Mouse (Mus musculus) liver, embryonic 12.5 days (tissue): Measurements from ENCODE around the gene Shh. TPM values are rescaled to one million over a fixed set of nuclear protein-coding genes. Genes with fewer than 3 reads are reported as not detected.

Source experiments
- ATAC-seq: fragments of 200-750 bp; cut with Nextera tagmentation; 2 replicates; pipeline ENCODE4 v1.8.0; 2017; ENCODE audit warnings: moderate number of reproducible peaks, mild to moderate bottlenecking, moderate library complexity
- H3K27ac ChIP-seq: fragments of 300-500 bp; sonication (generic); 2 replicates; pipeline ENCODE4 v1.5.1; 2016; ENCODE audit warnings: mild to moderate bottlenecking
- H3K27me3 ChIP-seq: fragments of 300-500 bp; sonication (generic); replicated peaks from 2 replicates; pipeline ENCODE4 v1.6.1; 2016; ENCODE audit warnings: mild to moderate bottlenecking, moderate library complexity
- H3K36me3 ChIP-seq: fragments of 300-500 bp; sonication (generic); 2 replicates; pipeline ENCODE4 v1.6.1; 2016; ENCODE audit warnings: mild to moderate bottlenecking, moderate library complexity
- H3K4me1 ChIP-seq: fragments of 300-500 bp; sonication (generic); 2 replicates; pipeline ENCODE4 v1.6.1; 2016
- H3K4me2 ChIP-seq: fragments of 300-500 bp; sonication (generic); 2 replicates; pipeline ENCODE4 v1.6.1; 2016; ENCODE audit warnings: mild to moderate bottlenecking, moderate library complexity
- H3K4me3 ChIP-seq: fragments of 300-500 bp; sonication (generic); 2 replicates; pipeline ENCODE4 v1.5.1; 2016; ENCODE audit warnings: mild to moderate bottlenecking, moderate library complexity
- H3K9ac ChIP-seq: fragments of 300-500 bp; sonication (generic); 2 replicates; pipeline ENCODE4 v1.6.1; 2016; ENCODE audit warnings: mild to moderate bottlenecking, moderate library complexity
- H3K9me3 ChIP-seq: fragments of 300-500 bp; sonication (generic); replicated peaks from 2 replicates; pipeline ENCODE4 v1.6.1; 2016; ENCODE audit warnings: mild to moderate bottlenecking, moderate library complexity
- WGBS: fragments of 180-500 bp; shearing (Covaris S2); methylation state at CpG from one replicate; pipeline ENCODE4 v1.1.7; 2016; ENCODE audit not compliant: insufficient replicate concordance; 5-methylcytosine and 5-hydroxymethylcytosine counted together
- polyA plus RNA-seq: library from polyadenylated mRNA; unstranded; fragments of >200 nt; fragmentation: Nextera tagmentation; extraction: Ambion mirVana; gene quantifications from 2 replicates; pipeline ENCODE4 v1.2.1, GENCODE M21; 2016

Gene Shh
- polyA plus RNA-seq, 1 experiment from 2014 or later, result not detected

DNA sequence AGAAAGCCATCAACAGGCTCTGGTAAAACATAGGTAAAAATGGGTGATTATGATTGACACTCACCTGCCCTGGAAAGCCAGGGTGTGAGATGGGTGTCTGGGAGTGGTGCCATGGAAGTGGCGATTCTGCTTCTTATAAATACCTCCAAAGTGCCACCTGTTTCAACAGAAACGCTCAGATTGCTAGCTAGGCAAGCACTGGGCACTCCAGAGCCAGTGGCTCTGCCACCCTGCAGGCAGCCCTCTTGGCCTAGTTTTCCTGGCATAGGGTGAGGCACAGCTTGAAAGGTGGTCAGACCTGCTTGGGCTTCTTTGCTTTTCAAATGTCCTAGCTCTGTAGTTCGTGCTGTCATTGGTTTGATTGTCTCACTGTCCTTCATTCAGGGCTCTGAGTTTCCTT is 53.0 kb downstream of the Shh start:
- Histone ChIP-seq H3K36me3 (peaks cover 97% of the 10 kb centered on the region), H3K27me3 (no peaks in the 10 kb centered on the region), H3K9ac (no peak overlapping the region), H3K4me1 (0 out of 2 replicates have a peak, but pooled peaks cover 3% of the 10 kb centered on the region), H3K27ac (no peak overlapping the region), H3K9me3 (no peaks in the 10 kb centered on the region), H3K4me2 (no peak overlapping the region), H3K4me3 (no peak overlapping the region)
- ATAC-seq, result no peak
- WGBS, result 78% methylated on average over 3 of the region's 3 CpGs

DNA sequence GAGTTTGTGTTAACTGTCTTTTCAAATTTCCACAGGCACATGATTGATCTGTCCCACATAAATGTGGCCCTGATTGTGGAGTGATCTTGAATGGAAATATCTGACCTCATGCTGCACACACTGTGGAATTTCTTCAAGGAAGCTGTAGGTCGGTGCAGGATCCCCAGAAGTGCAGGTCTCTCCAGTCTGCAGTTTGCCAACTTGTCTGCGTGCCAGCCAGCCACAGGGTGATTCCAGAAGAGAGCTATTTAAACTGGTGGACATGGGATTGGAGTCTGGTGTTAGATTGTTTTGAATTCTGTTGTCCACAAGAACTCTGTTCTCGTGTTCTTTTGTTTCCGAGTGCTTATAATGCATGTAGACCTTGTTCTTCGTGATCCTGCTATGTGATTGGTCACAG is 53.5 kb downstream of the Shh start:
- Histone ChIP-seq H3K9me3 (no peaks in the 10 kb centered on the region), H3K36me3 (peaks cover 97% of the 10 kb centered on the region), H3K4me3 (no peak overlapping the region), H3K4me1 (0 out of 2 replicates have a peak, but pooled peaks cover 3% of the 10 kb centered on the region), H3K27ac (no peak overlapping the region), H3K27me3 (no peaks in the 10 kb centered on the region), H3K9ac (no peak overlapping the region), H3K4me2 (no peak overlapping the region)
- ATAC-seq, result no peak
- 92% methylated on average over 5 of the region's 5 CpGs for WGBS

DNA sequence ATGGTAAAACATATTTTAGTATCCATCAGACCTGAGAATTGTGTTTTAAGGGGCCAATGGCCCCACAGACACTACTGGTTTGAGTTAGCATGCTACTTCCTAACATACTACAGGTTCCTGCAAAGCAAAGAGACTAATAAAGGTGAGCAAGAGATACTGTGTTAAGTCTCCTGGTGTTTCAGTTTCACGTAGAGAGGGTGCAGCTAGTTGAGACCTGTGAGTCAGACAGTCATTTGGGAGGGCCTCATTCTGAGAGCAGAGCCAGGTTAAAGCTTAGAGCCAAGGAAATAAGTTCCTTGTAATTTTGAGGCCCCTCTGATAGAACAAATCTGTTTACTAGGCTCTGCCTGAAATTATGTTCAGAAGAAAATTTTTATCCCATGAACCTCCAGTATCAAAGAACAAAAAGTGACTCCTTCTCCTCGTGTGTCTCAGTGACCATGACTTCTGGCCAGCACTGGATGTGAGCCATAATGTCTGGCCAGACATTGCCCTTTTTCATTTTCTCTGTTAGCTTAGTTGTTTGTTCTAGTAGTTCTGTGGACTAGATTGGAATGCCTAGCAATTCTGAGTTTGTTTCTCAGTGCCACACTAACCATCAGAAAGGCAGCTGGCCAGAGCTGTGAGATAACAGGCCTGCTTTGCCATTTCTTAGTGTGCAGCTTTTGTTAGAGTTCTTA is 54.9 kb downstream of the Shh start:
- H3K4me2 ChIP-seq, result no peak overlapping the region
- H3K9me3 ChIP-seq, result no peaks in the 10 kb centered on the region
- H3K27me3 ChIP-seq, result no peaks in the 10 kb centered on the region
- no peak overlapping the region for H3K27ac ChIP-seq
- H3K36me3 ChIP-seq, result peaks cover 97% of the 10 kb centered on the region
- H3K4me3 ChIP-seq, result no peak overlapping the region
- no peak overlapping the region for H3K9ac ChIP-seq
- 0 out of 2 replicates have a peak, but pooled peaks cover 3% of the 10 kb centered on the region for H3K4me1 ChIP-seq
- ATAC-seq, result no peak
- WGBS, result 88% methylated on average over 2 of the region's 2 CpGs

Other genes starting within 250 kb of the Shh start
- not detected in 2 replicates for gene Cnpy1, start 221.4 kb downstream of the Shh start, polyA plus RNA-seq
- 10.7 and 11.7 TPM in 2 replicates for gene Rbm33, start 150.1 kb downstream of the Shh start, polyA plus RNA-seq